Mouse (Mus musculus): ENCODE data around the gene Cacna2d3.

DNA sequence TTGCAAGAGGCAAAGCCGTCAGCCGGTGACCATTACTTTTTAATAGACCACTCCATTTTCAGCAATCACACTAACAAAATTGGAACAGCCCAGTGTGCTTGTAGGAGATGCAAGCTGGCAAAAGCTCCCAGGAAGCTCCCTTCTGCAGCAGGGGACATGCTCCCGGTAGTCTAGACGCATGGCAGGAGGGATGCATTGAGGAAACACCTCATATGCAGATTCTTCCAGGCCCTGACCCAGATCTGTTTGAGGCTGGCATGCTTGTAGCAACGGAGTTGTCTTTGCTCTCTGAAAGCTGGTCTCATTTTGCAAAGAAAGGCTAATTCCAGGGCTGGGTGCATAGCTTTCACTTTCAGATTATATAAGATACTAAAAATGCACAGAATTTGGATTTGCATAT, 31.2 kb upstream of the Cacna2d3 start:
- TF ChIP-seq POLR2A (IDR thresholded peaks at IDR 0.05; ENCODE audit: insufficient read depth, low read depth, low read length) (no peak), CTCF (IDR thresholded peaks at IDR 0.05; ENCODE audit: insufficient read depth, low read depth, low read length) (no peak)

Data from olfactory bulb, adult 2 months (tissue).